Mouse (Mus musculus): ENCODE results near the gene Ccdc167. TPM values are rescaled to one million over a fixed set of nuclear protein-coding genes. Genes with fewer than 3 reads are reported as not detected.

The Ccdc167 gene
- 15.2 and 15.4 TPM in 2 replicates for polyA plus RNA-seq (2014; fragmentation: Nextera tagmentation; extraction: Ambion mirVana)

- Histone ChIP-seq H3K4me1 (replicated peaks; ENCODE audit: control insufficient read depth, insufficient read depth, low read length) (peaks cover 10% of the 10 kb centered on the region), H3K4me3 (ENCODE audit: low read depth, low read length) (peak within 1 kb of the TSS; percentile 60), H3K27ac (ENCODE audit: low read depth, low read length) (peak within 1 kb of the TSS; percentile 19; the same call in 1 of the 2 replicates), H3K9ac (ENCODE audit: low read depth, low read length) (peak within 1 kb of the TSS; percentile 79), H3K9me3 (ENCODE audit: control insufficient read depth, low read length) (no peaks in the 10 kb centered on the region), H3K27me3 (replicated peaks; ENCODE audit: control insufficient read depth, insufficient read depth, low read length) (no peaks in the 10 kb centered on the region; the same call in 1 of the 2 replicates), H3K4me2 (peak within 1 kb of the TSS; percentile 91), H3K36me3 (ENCODE audit: control insufficient read depth, insufficient read depth, low read length) (no peaks in the 10 kb centered on the region)
- DNase-seq (ENCODE audit: low spot score): peak; percentile 95
- 5% methylated on average over 41 of the region's 41 CpGs for WGBS
- ATAC-seq (replicated peaks; ENCODE audit: low FRiP score): peak; percentile 93
These were observed at the start of gene Ccdc167 for GRCm38 (mm10) chr17:29716732-29717445. Gene Ccdc167, minus strand, starts transcription at chr17:29717044.

- WGBS: 81% methylated on average over 9 of the region's 9 CpGs
- Histone ChIP-seq H3K4me2 (no peak overlapping the region), H3K4me1 (replicated peaks; ENCODE audit: control insufficient read depth, insufficient read depth, low read length) (no peaks in the 10 kb centered on the region), H3K27ac (ENCODE audit: low read depth, low read length) (no peak overlapping the region), H3K27me3 (replicated peaks; ENCODE audit: control insufficient read depth, insufficient read depth, low read length) (no peaks in the 10 kb centered on the region), H3K4me3 (ENCODE audit: low read depth, low read length) (no peak overlapping the region), H3K36me3 (ENCODE audit: control insufficient read depth, insufficient read depth, low read length) (no peaks in the 10 kb centered on the region), H3K9ac (ENCODE audit: low read depth, low read length) (no peak overlapping the region), H3K9me3 (ENCODE audit: control insufficient read depth, low read length) (no peaks in the 10 kb centered on the region)
- ATAC-seq (replicated peaks; ENCODE audit: low FRiP score): no peak
- DNase-seq (ENCODE audit: low spot score): no peak
These were observed 48.5 kb upstream of the Ccdc167 start for GRCm38 (mm10) chr17:29765380-29765779.

- no peak overlapping the region for H3K4me2 ChIP-seq
- no peaks in the 10 kb centered on the region for H3K9me3 ChIP-seq (ENCODE audit: control insufficient read depth, low read length)
- H3K4me3 ChIP-seq (ENCODE audit: low read depth, low read length): no peak overlapping the region
- H3K27me3 ChIP-seq (replicated peaks; ENCODE audit: control insufficient read depth, insufficient read depth, low read length): no peaks in the 10 kb centered on the region
- no peak overlapping the region for H3K9ac ChIP-seq (ENCODE audit: low read depth, low read length)
- H3K4me1 ChIP-seq (replicated peaks; ENCODE audit: control insufficient read depth, insufficient read depth, low read length): no peaks in the 10 kb centered on the region
- 61% methylated on average over 8 of the region's 8 CpGs for WGBS
- no peak overlapping the region for H3K27ac ChIP-seq (ENCODE audit: low read depth, low read length)
- ATAC-seq (replicated peaks; ENCODE audit: low FRiP score) (no peak), DNase-seq (ENCODE audit: low spot score) (peak; percentile 50)
- no peaks in the 10 kb centered on the region for H3K36me3 ChIP-seq (ENCODE audit: control insufficient read depth, insufficient read depth, low read length)
These were observed 45.7 kb upstream of the Ccdc167 start for GRCm38 (mm10) chr17:29762551-29762950.

- WGBS: 65% methylated on average over 9 of the region's 9 CpGs
These were observed 45.1 kb upstream of the Ccdc167 start for GRCm38 (mm10) chr17:29761938-29762337.

DNA sequence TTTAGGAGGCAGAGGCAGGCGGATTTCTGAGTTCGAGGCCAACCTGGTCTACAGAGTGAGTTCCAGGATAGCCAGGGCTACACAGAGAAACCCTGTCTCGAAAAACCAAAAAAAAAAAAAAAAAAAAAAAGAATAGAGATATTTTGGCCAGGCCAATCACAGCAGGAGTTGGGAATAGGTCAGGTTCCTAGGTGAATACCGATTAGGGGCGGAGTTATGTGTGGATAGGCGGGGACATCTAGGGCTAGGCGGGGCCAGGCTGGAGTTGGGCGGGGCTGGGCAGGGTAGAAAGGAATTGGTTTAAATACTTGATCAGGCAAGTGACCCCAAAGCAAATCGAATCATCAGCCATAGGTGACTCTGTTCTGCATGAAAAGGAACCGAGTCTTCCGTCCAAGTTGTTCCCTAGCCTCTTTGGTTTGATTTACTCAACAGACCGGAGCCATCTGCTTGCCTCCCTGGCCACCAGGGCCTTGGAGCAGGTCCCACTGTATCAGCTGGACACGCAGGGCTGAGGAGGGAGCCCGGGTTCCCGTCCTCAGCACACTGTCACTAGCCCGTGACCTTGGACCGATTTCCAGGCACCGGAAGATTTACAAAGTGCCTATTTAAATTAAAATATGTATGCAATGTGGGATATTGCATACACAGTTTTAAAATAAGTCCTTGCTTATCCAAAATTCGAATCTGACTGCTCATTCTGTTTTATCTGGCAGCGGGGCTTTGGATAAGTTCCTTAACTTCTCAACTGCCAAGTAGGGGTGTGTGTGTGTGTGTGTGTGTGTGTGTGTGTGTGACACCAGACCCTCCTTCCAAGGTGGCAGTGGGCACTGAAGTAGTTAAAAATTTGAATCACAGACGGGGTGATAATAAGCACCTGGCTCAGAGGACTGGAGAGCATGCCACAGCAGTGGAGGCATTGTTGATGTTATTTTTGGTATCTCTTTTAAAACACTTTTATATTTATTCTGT is 43.8 kb upstream of the Ccdc167 start:
- H3K27ac ChIP-seq (ENCODE audit: low read depth, low read length): no peak overlapping the region
- no peaks in the 10 kb centered on the region for H3K27me3 ChIP-seq (replicated peaks; ENCODE audit: control insufficient read depth, insufficient read depth, low read length)
- ATAC-seq (replicated peaks; ENCODE audit: low FRiP score): no peak
- H3K4me2 ChIP-seq: no peak overlapping the region
- H3K4me1 ChIP-seq (replicated peaks; ENCODE audit: control insufficient read depth, insufficient read depth, low read length): no peaks in the 10 kb centered on the region
- DNase-seq (ENCODE audit: low spot score): no peak
- H3K36me3 ChIP-seq (ENCODE audit: control insufficient read depth, insufficient read depth, low read length): no peaks in the 10 kb centered on the region
- 76% methylated on average over 20 of the region's 21 CpGs for WGBS
- H3K9me3 ChIP-seq (ENCODE audit: control insufficient read depth, low read length): no peaks in the 10 kb centered on the region
- H3K4me3 ChIP-seq (ENCODE audit: low read depth, low read length): no peak overlapping the region
- H3K9ac ChIP-seq (ENCODE audit: low read depth, low read length): no peak overlapping the region

More at GRCm38 (mm10) chr17:29761938-29762337, 45.1 kb upstream of the Ccdc167 start:
- Histone ChIP-seq H3K9me3 (ENCODE audit: control insufficient read depth, low read length) (no peaks in the 10 kb centered on the region), H3K4me3 (ENCODE audit: low read depth, low read length) (no peak overlapping the region), H3K4me1 (replicated peaks; ENCODE audit: control insufficient read depth, insufficient read depth, low read length) (no peaks in the 10 kb centered on the region), H3K27ac (ENCODE audit: low read depth, low read length) (no peak overlapping the region), H3K27me3 (replicated peaks; ENCODE audit: control insufficient read depth, insufficient read depth, low read length) (no peaks in the 10 kb centered on the region), H3K36me3 (ENCODE audit: control insufficient read depth, insufficient read depth, low read length) (no peaks in the 10 kb centered on the region), H3K9ac (ENCODE audit: low read depth, low read length) (no peak overlapping the region), H3K4me2 (no peak overlapping the region)
- ATAC-seq (replicated peaks; ENCODE audit: low FRiP score) (no peak), DNase-seq (ENCODE audit: low spot score) (no peak)

DNA sequence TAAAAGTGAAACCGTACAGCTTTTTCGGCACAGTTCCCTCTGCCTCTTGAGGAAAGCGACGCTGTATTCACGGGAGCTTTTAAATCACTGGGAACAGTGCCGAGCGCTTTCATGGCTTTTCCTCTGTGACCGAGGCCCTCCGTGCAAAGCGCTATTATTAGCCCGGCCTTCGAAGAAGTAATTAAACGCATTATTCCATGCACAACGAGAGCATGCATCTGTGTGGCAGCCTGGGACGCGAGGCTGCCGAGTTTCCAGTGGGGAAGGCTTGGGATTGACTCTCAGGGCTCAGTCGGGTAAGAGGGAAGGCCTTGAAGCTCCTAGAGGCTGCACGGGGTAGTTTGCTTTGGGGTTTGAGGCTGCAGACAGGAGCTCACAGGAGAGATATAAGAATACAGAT is 43.1 kb upstream of the Ccdc167 start:
- Histone ChIP-seq H3K36me3 (ENCODE audit: control insufficient read depth, insufficient read depth, low read length) (no peaks in the 10 kb centered on the region), H3K9me3 (ENCODE audit: control insufficient read depth, low read length) (no peaks in the 10 kb centered on the region), H3K4me2 (no peak overlapping the region), H3K4me3 (ENCODE audit: low read depth, low read length) (no peak overlapping the region), H3K27ac (ENCODE audit: low read depth, low read length) (no peak overlapping the region), H3K4me1 (replicated peaks; ENCODE audit: control insufficient read depth, insufficient read depth, low read length) (no peaks in the 10 kb centered on the region), H3K27me3 (replicated peaks; ENCODE audit: control insufficient read depth, insufficient read depth, low read length) (no peaks in the 10 kb centered on the region), H3K9ac (ENCODE audit: low read depth, low read length) (no peak overlapping the region)
- no peak for DNase-seq (ENCODE audit: low spot score)
- no peak for ATAC-seq (replicated peaks; ENCODE audit: low FRiP score)
- WGBS: 84% methylated on average over 19 of the region's 19 CpGs

- WGBS: 88% methylated on average over 10 of the region's 10 CpGs
- Histone ChIP-seq H3K4me2 (no peak overlapping the region), H3K27ac (ENCODE audit: low read depth, low read length) (no peak overlapping the region), H3K9ac (ENCODE audit: low read depth, low read length) (no peak overlapping the region), H3K36me3 (ENCODE audit: control insufficient read depth, insufficient read depth, low read length) (no peaks in the 10 kb centered on the region), H3K9me3 (ENCODE audit: control insufficient read depth, low read length) (no peaks in the 10 kb centered on the region), H3K4me3 (ENCODE audit: low read depth, low read length) (no peak overlapping the region), H3K27me3 (replicated peaks; ENCODE audit: control insufficient read depth, insufficient read depth, low read length) (no peaks in the 10 kb centered on the region), H3K4me1 (replicated peaks; ENCODE audit: control insufficient read depth, insufficient read depth, low read length) (no peaks in the 10 kb centered on the region)
- no peak for DNase-seq (ENCODE audit: low spot score)
- no peak for ATAC-seq (replicated peaks; ENCODE audit: low FRiP score)
These were observed 39.5 kb upstream of the Ccdc167 start for GRCm38 (mm10) chr17:29756381-29756780.

DNA sequence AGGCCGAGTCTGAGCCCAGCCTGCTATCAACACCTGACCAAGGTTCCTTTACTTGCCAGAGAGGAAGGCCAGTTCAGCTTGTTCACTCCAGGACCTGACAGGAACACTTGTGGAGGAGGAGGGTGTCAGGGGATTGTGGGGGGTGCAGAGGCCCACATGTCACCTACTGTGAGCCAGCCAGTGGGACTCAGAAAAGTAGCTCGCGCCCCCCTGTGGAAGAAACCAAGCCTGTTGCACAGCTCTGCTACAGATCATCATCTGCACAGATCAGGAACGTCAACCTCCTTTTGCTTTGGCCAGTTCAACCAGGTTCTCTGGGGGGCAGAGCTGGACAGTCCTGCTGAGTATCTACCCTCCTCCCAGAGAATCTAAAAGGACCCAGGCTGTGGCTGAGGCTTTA is 37.7 kb upstream of the Ccdc167 start:
- Histone ChIP-seq H3K36me3 (ENCODE audit: control insufficient read depth, insufficient read depth, low read length) (no peaks in the 10 kb centered on the region), H3K9ac (ENCODE audit: low read depth, low read length) (no peak overlapping the region)
- 54% methylated on average over 4 of the region's 4 CpGs for WGBS

More for the DNA sequence above, 37.7 kb upstream of the Ccdc167 start:
- Histone ChIP-seq H3K4me3 (ENCODE audit: low read depth, low read length) (no peak overlapping the region), H3K27me3 (replicated peaks; ENCODE audit: control insufficient read depth, insufficient read depth, low read length) (0 out of 2 replicates have a peak, but pooled peaks cover 2% of the 10 kb centered on the region), H3K4me1 (replicated peaks; ENCODE audit: control insufficient read depth, insufficient read depth, low read length) (no peaks in the 10 kb centered on the region), H3K9me3 (ENCODE audit: control insufficient read depth, low read length) (no peaks in the 10 kb centered on the region), H3K4me2 (no peak overlapping the region), H3K27ac (ENCODE audit: low read depth, low read length) (no peak overlapping the region)
- no peak for DNase-seq (ENCODE audit: low spot score)
- ATAC-seq (replicated peaks; ENCODE audit: low FRiP score): no peak
